Mouse (Mus musculus) forebrain, embryonic 15.5 days (tissue): ENCODE results near the gene Nt5e. TPM values are rescaled to one million over a fixed set of nuclear protein-coding genes. Genes with fewer than 3 reads are reported as not detected.

Source experiments
- ATAC-seq: fragments of 200-750 bp; cut with Nextera tagmentation; replicated peaks from 2 replicates; pipeline ENCODE4 v1.8.0; 2017; ENCODE audit warnings: mild to moderate bottlenecking, moderate TSS enrichment, moderate library complexity
- H3K27ac ChIP-seq: fragments of 300-500 bp; sonication (generic); replicated peaks from 2 replicates; pipeline ENCODE4 v1.5.1; 2015; ENCODE audit warnings: mild to moderate bottlenecking, inconsistent platforms
- H3K27me3 ChIP-seq: fragments of 300-500 bp; sonication (generic); 2 replicates; pipeline ENCODE4 v1.6.1; 2015; ENCODE audit warnings: inconsistent platforms
- H3K36me3 ChIP-seq: fragments of 300-500 bp; sonication (generic); 2 replicates; pipeline ENCODE4 v1.6.1; 2015; ENCODE audit warnings: mild to moderate bottlenecking, inconsistent platforms
- H3K4me1 ChIP-seq: fragments of 300-500 bp; sonication (generic); 2 replicates; pipeline ENCODE4 v1.6.1; 2015; ENCODE audit warnings: inconsistent platforms
- H3K4me2 ChIP-seq: fragments of 300-500 bp; sonication (generic); replicated peaks from 2 replicates; pipeline ENCODE4 v1.6.1; 2015; ENCODE audit warnings: mild to moderate bottlenecking, inconsistent platforms
- H3K4me3 ChIP-seq: fragments of 300-500 bp; sonication (generic); 2 replicates; pipeline ENCODE4 v1.5.1; 2015; ENCODE audit warnings: mild to moderate bottlenecking, inconsistent platforms
- H3K9ac ChIP-seq: fragments of 300-500 bp; sonication (generic); replicated peaks from 2 replicates; pipeline ENCODE4 v1.6.1; 2015; ENCODE audit warnings: mild to moderate bottlenecking, inconsistent platforms
- H3K9me3 ChIP-seq: fragments of 300-500 bp; sonication (generic); 2 replicates; pipeline ENCODE4 v1.6.1; 2016; ENCODE audit warnings: inconsistent platforms
- WGBS: fragments of 180-500 bp; shearing (Covaris S2); methylation state at CpG from one replicate; pipeline ENCODE4 v1.1.7; 2015; ENCODE audit warnings: mixed read lengths; 5-methylcytosine and 5-hydroxymethylcytosine counted together
- polyA plus RNA-seq: library from polyadenylated mRNA; unstranded; fragments of >200 nt; fragmentation: Nextera tagmentation; extraction: Ambion mirVana; gene quantifications from 2 replicates; pipeline ENCODE4 v1.2.1, GENCODE M21; 2015

Gene Nt5e
- polyA plus RNA-seq, 1 experiment from 2014 or later, result 0.75 TPM

DNA sequence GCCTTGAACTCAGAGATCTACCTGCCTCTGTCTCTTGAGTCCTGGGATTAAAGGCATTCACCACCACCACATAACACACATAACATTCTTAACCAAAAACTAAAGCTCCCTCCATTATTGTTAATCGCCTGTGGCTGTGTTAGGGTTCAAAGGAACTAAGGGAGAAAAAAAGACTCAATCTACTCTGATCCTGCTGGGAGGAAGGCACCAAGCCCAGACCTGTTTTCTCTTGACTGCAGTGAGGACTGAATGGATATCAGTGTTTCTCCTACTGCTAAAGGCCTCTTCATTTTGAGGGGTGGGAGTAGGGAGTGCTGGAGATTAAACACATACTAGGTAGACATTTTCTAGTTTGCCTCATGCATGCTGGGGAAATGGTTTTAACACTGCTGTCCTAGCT, 40.8 kb downstream of the Nt5e start:
- no peaks in the 10 kb centered on the region for H3K36me3 ChIP-seq
- no peaks in the 10 kb centered on the region for H3K27me3 ChIP-seq
- WGBS, result 35% methylated on average over 1 of the region's 1 CpGs
- no peaks in the 10 kb centered on the region for H3K9me3 ChIP-seq
- H3K4me2 ChIP-seq, result no peak overlapping the region
- no peaks in the 10 kb centered on the region for H3K4me1 ChIP-seq
- no peak overlapping the region for H3K27ac ChIP-seq
- H3K4me3 ChIP-seq, result no peak overlapping the region
- ATAC-seq, result no peak
- no peak overlapping the region for H3K9ac ChIP-seq

DNA sequence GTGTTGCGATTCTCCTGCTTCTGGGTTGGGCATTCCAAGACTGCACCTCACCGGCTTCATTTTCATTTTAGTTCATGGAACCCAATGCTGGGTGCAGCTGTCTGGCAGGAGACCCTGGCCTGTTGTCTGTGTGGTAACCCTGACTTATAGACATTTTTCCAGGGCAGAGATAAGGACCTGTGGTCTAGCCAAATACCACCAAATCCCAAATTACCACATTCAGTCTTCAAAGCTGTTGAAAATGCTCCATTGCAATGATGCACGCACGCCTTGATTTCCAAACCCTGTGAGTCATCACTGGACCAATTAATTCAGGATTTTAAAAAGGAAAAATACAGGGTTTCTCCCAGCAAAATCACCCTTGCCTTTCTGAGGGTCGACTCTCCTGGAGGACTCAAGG, 41.5 kb downstream of the Nt5e start:
- WGBS, result 90% methylated on average over 5 of the region's 5 CpGs
- Histone ChIP-seq H3K27me3 (no peaks in the 10 kb centered on the region), H3K27ac (no peak overlapping the region), H3K4me1 (no peaks in the 10 kb centered on the region), H3K4me3 (no peak overlapping the region), H3K9me3 (no peaks in the 10 kb centered on the region), H3K9ac (no peak overlapping the region), H3K36me3 (no peaks in the 10 kb centered on the region), H3K4me2 (no peak overlapping the region)
- ATAC-seq, result no peak

DNA sequence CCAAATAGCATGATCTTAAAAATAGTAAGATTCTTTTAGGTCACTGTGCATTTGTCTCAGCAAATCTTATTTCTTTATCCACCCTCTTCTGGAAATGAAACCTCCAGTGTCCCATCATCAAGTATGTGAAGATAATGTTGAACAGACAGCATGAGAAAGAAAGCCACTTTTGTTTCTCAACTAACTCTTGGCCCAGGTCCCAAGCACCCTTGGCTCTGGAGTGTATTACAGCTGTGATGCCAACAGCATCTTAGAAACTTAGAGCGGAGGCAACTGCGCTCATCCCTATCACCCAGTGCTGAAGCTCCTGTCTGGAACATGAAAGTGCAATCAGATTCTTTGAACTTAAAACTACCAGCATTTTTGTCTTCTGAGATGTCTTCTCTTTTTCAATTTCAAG, 42.7 kb downstream of the Nt5e start:
- Histone ChIP-seq H3K4me2 (no peak overlapping the region), H3K4me3 (no peak overlapping the region), H3K36me3 (peaks cover 2% of the 10 kb centered on the region; the same call in 1 of the 2 replicates), H3K27me3 (no peaks in the 10 kb centered on the region), H3K9ac (no peak overlapping the region), H3K27ac (no peak overlapping the region), H3K9me3 (no peaks in the 10 kb centered on the region), H3K4me1 (no peaks in the 10 kb centered on the region)
- ATAC-seq, result no peak
- 83% methylated on average over 2 of the region's 2 CpGs for WGBS

DNA sequence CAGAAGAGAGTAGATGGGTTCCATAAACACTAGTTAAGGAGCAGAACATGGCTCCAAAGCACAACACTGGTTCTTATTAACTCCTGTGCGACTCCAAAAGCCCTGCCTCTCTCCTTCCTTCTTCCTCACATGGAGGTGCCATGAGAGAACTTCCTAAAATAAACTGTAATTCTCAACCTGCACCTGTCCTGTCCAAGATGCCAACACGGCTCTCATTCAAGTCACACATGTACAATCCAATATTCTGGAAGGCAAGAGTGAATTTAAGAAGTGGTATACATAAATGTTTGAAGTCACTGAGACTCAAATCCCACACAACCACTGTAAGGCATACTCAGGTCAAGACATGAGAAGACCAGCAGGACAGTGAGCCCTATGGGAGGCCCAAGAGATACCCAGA, 44.2 kb downstream of the Nt5e start:
- no peak overlapping the region for H3K27ac ChIP-seq
- H3K4me1 ChIP-seq, result no peaks in the 10 kb centered on the region
- WGBS, result 91% methylated on average over 2 of the region's 2 CpGs
- no peak for ATAC-seq
- H3K4me2 ChIP-seq, result no peak overlapping the region
- peaks cover 5% of the 10 kb centered on the region; the same call in 1 of the 2 replicates for H3K36me3 ChIP-seq
- no peaks in the 10 kb centered on the region for H3K9me3 ChIP-seq
- H3K9ac ChIP-seq, result no peak overlapping the region
- no peaks in the 10 kb centered on the region for H3K27me3 ChIP-seq
- no peak overlapping the region for H3K4me3 ChIP-seq

DNA sequence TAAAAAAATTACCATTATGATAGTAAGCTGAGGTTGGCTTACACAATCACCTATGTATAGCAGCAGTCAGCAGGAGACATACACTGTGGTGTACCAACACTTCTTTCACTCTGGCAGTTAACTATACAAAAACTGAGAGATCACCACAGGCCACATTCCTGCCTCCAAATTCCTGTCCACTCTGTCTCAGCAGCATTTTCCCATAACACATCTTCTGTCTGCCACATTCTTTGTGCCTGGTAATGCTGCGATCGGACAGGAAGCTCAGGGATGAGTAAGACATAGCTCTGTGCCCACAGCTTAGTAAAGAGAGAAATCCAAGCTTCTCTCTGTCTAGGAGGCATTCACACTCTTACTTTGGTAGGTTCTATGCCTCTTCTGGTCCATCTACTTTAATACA, 46.0 kb downstream of the Nt5e start:
- Histone ChIP-seq H3K9me3 (no peaks in the 10 kb centered on the region), H3K36me3 (peaks cover 5% of the 10 kb centered on the region; the same call in 1 of the 2 replicates), H3K27ac (no peak overlapping the region), H3K9ac (no peak overlapping the region), H3K4me2 (no peak overlapping the region), H3K27me3 (no peaks in the 10 kb centered on the region), H3K4me1 (no peaks in the 10 kb centered on the region), H3K4me3 (no peak overlapping the region)
- no peak for ATAC-seq
- 84% methylated on average over 2 of the region's 2 CpGs for WGBS

DNA sequence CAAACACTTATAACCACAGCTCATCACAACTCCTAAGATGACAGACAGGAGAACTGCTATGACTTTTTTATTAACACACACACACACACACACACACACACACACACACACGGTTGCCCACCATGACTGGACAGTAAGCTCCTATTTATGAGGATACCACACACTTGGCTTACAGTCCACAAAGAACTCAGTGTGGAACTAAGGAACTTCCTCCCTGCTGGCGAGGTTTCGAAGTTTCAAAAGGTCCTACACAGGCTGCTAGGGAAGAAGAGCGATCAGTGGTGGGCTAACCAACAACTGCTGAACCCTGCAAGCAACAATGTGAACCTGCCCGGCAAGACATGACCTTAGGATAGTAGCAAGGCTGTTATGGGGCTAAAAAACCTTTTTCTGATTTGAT, 50.5 kb downstream of the Nt5e start:
- Histone ChIP-seq H3K9ac (no peak overlapping the region), H3K4me3 (no peak overlapping the region), H3K36me3 (peaks cover 23% of the 10 kb centered on the region), H3K27ac (no peak overlapping the region), H3K4me2 (no peak overlapping the region), H3K4me1 (no peaks in the 10 kb centered on the region), H3K27me3 (no peaks in the 10 kb centered on the region), H3K9me3 (no peaks in the 10 kb centered on the region)
- no peak for ATAC-seq
- WGBS, result 76% methylated on average over 5 of the region's 5 CpGs

DNA sequence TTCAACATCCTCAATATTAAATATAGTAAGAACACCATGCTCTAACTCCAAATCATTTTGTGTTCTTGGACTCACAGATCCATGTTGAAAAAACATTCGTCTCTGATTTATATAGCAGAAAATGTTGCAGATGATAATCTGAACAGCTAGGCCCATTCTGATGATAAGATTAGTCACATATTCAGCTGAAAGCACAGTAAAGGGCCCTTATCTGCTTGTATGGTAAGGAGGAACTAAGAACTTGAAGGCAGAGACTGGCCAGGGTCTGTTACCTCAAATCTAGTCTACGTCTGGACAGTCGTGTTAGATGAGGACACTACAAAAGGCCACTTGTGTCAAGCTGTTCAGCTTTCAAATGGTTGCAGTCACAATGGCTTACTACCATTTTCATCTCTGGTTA, 52.1 kb downstream of the Nt5e start:
- Histone ChIP-seq H3K4me3 (no peak overlapping the region), H3K9ac (no peak overlapping the region), H3K4me2 (no peak overlapping the region), H3K27me3 (no peaks in the 10 kb centered on the region), H3K27ac (no peak overlapping the region), H3K9me3 (no peaks in the 10 kb centered on the region), H3K36me3 (peaks cover 35% of the 10 kb centered on the region), H3K4me1 (no peaks in the 10 kb centered on the region)
- no peak for ATAC-seq
- 81% methylated on average over 3 of the region's 3 CpGs for WGBS

DNA sequence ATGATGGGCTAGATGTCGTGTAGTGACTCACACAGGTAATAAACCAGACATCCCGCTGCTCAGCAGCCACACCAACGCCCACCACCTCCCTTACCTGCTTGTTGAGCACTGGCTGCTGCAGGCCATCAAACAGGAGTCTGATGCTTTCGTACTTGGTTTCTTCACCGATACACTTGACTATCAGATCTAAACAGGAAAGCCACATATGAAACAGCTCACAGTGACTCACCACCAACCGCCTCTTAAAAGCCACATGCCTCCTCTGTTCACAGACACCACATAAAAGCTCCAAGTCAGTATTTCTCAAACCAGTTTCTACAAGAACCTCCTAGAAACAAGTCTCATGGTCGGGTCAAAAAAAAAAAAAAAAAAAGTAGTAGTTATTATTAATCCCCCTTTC, 53.1 kb downstream of the Nt5e start:
- H3K27ac ChIP-seq, result no peak overlapping the region
- peaks cover 35% of the 10 kb centered on the region for H3K36me3 ChIP-seq
- no peaks in the 10 kb centered on the region for H3K27me3 ChIP-seq
- no peak overlapping the region for H3K4me3 ChIP-seq
- H3K4me1 ChIP-seq, result no peaks in the 10 kb centered on the region
- H3K9me3 ChIP-seq, result no peaks in the 10 kb centered on the region
- 82% methylated on average over 7 of the region's 7 CpGs for WGBS
- no peak overlapping the region for H3K9ac ChIP-seq
- no peak for ATAC-seq
- H3K4me2 ChIP-seq, result no peak overlapping the region

DNA sequence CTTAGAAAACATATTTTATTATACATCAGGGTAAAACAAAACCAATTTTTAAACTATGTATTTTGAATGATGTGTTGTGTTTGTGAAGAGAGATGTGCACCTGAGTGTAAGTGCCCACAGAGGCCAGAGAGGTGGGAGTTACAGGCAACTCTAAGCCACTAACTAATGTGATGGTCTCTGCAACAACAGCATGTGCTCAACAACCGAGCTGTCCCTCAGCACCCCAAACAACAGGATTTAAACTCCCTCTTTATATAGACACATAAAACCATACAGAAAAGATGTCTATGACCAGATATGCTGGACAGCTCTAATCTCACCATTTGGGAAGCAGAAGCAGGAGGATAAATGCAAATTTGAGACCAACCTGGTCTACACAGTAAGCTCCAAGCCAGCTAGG, 53.5 kb downstream of the Nt5e start:
- Histone ChIP-seq H3K36me3 (peaks cover 35% of the 10 kb centered on the region), H3K9me3 (no peaks in the 10 kb centered on the region), H3K27ac (no peak overlapping the region), H3K4me2 (no peak overlapping the region), H3K9ac (no peak overlapping the region), H3K4me3 (no peak overlapping the region), H3K4me1 (no peaks in the 10 kb centered on the region), H3K27me3 (no peaks in the 10 kb centered on the region)
- WGBS, result 83% methylated on average over 1 of the region's 1 CpGs
- ATAC-seq, result no peak

DNA sequence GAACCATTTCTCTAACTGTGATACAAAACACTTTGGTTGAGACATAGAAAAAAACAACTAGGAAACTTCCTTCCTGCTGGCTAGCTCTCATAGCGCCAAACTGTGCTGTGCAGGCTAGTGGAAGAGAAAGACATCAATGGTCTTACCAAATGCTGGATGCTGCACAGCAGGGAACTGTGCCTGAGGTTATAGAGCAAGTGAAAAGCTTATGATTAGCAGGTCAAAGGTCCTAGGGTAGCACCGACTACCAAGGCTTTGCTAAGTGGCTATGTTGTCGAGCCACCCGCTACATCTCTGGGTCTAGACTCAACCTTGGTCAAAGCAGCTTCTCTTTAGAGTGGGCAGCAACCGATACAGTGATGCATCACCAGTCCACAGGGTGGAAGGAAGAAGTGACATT, 61.8 kb downstream of the Nt5e start:
- WGBS, result 60% methylated on average over 5 of the region's 5 CpGs
- no peaks in the 10 kb centered on the region for H3K9me3 ChIP-seq
- no peak overlapping the region for H3K4me2 ChIP-seq
- no peak overlapping the region for H3K9ac ChIP-seq
- no peak overlapping the region for H3K27ac ChIP-seq
- no peak for ATAC-seq
- no peaks in the 10 kb centered on the region for H3K27me3 ChIP-seq
- H3K36me3 ChIP-seq, result peaks cover 23% of the 10 kb centered on the region
- H3K4me3 ChIP-seq, result no peak overlapping the region
- no peaks in the 10 kb centered on the region for H3K4me1 ChIP-seq

DNA sequence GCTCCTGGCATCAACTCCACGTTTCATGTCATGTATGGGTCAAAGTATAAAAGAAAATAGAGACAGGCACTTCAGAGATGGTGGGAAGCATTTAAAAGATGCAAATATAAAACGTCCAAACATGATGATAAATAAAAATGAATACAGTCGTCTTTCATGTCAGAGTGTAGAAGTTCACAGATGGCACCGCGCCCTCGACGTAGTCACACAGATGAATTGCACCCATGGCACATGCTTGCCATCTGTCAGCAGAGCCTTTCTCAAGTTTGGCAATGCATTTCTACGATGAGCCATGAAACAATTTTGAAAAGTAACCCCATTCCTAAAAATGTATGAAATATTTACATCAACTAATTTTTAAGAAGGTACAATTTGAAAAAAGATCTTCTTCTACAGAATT, 67.9 kb downstream of the Nt5e start:
- ATAC-seq, result no peak; the same call in 1 of the 2 replicates
- Histone ChIP-seq H3K4me3 (no peak overlapping the region), H3K9me3 (no peaks in the 10 kb centered on the region), H3K4me2 (no peak overlapping the region), H3K27me3 (no peaks in the 10 kb centered on the region), H3K4me1 (no peaks in the 10 kb centered on the region), H3K27ac (no peak overlapping the region), H3K36me3 (peaks cover 23% of the 10 kb centered on the region), H3K9ac (no peak overlapping the region)
- 64% methylated on average over 8 of the region's 8 CpGs for WGBS

DNA sequence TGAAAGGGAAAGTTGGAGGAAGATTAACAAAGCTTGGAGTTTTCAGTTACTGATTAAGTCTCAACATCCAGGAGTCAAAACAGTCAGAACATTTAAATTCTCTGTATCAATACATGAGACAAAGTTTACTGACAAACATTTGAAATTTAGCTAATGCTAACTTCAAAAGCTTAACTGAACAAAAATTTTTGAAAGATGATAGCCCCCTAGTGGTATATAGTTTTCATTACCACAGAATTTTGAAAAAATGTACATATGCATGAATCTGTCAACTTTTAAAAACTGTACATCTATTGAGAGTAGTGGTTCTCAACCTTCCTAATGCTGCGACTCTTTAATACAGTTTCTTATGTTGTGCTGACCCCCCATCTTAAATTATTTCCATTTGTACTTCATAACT, 71.5 kb downstream of the Nt5e start:
- no peak for ATAC-seq
- no peak overlapping the region for H3K4me3 ChIP-seq
- H3K9ac ChIP-seq, result no peak overlapping the region
- no peaks in the 10 kb centered on the region for H3K9me3 ChIP-seq
- peaks cover 21% of the 10 kb centered on the region for H3K36me3 ChIP-seq
- no peaks in the 10 kb centered on the region for H3K4me1 ChIP-seq
- WGBS, result 92% methylated on average over 1 of the region's 1 CpGs
- H3K27ac ChIP-seq, result no peak overlapping the region
- no peaks in the 10 kb centered on the region for H3K27me3 ChIP-seq
- no peak overlapping the region for H3K4me2 ChIP-seq

DNA sequence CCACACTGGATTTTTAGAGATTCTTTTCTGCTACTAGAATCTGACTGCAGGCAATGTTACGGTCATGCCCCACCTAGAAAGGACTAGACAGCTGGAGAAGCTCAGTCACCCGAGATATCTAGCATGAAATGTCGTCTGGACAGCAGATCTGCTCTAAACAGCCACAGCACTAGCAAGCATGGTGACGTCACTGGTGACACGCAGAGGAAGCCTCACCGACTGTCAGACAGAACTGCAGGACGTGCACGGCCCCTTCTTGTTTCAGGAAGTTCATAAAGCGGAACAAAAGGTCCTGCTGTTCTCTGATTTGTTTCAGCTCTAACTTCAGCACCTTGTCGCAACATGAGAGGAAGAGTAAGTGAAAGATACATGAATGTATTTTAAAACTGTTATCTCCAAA, 77.1 kb downstream of the Nt5e start:
- Histone ChIP-seq H3K9ac (no peak overlapping the region), H3K4me1 (no peaks in the 10 kb centered on the region), H3K4me2 (no peak overlapping the region), H3K27ac (no peak overlapping the region), H3K9me3 (no peaks in the 10 kb centered on the region), H3K4me3 (no peak overlapping the region), H3K36me3 (peaks cover 13% of the 10 kb centered on the region; the same call in 1 of the 2 replicates), H3K27me3 (no peaks in the 10 kb centered on the region)
- WGBS, result 85% methylated on average over 10 of the region's 10 CpGs
- ATAC-seq, result no peak
